Mouse (Mus musculus): ENCODE results near the gene Gm37240. TPM values are rescaled to one million over a fixed set of nuclear protein-coding genes. Genes with fewer than 3 reads are reported as not detected.

Gm37240 gene
- total RNA-seq, 2 experiments from 2014 or later: 0.27 to 1.1 TPM

GRCm38 (mm10) chr3:85356373-85356772 is 530.9 kb downstream of the Gm37240 start:
- intact Hi-C loops (cut with DNase I): no loop called here
- no peak for DNase-seq (ENCODE audit: extremely low spot score in 1 of 2, low spot score in 2 of 2)
- Histone ChIP-seq H3K4me3 (no peak overlapping the region), H3K27ac (no peak overlapping the region)
- no peak for TF ChIP-seq CTCF (IDR thresholded peaks at IDR 0.05)

GRCm38 (mm10) chr3:85348021-85348420 is 539.3 kb downstream of the Gm37240 start:
- intact Hi-C loops (cut with DNase I): no loop called here
- no peak for DNase-seq (ENCODE audit: extremely low spot score in 1 of 2, low spot score in 2 of 2)
- Histone ChIP-seq H3K27ac (no peak overlapping the region), H3K4me3 (no peak overlapping the region)
- TF ChIP-seq CTCF (IDR thresholded peaks at IDR 0.05): no peak

GRCm38 (mm10) chr3:85341103-85341860 is 546.0 kb downstream of the Gm37240 start:
- intact Hi-C loops (cut with DNase I): loop anchor here (1.0 to 2.0 kb wide), 3 partner anchors 26 to 50 kb away; no protein-coding TSS in a partner anchor
- Histone ChIP-seq H3K4me3 (no peak overlapping the region), H3K27ac (peak overlapping the region; percentile 92)
- DNase-seq (ENCODE audit: extremely low spot score in 1 of 2, low spot score in 2 of 2): peak in 1 of 2 experiments; percentile 66
- TF ChIP-seq CTCF (IDR thresholded peaks at IDR 0.05): no peak

GRCm38 (mm10) chr3:85340491-85340890 is 546.8 kb downstream of the Gm37240 start:
- no peak for DNase-seq (ENCODE audit: extremely low spot score in 1 of 2, low spot score in 2 of 2)
- Histone ChIP-seq H3K4me3 (no peak overlapping the region), H3K27ac (peak overlapping the region; percentile 92)
- intact Hi-C loops (cut with DNase I): loop anchor here (2.0 kb wide), 1 partner anchor 26 kb away; no protein-coding TSS in a partner anchor
- TF ChIP-seq CTCF (IDR thresholded peaks at IDR 0.05): no peak; the same call in 1 of the 2 replicates

- intact Hi-C loops (cut with DNase I): loop anchor here (2.0 kb wide), 1 partner anchor 25 kb away; no protein-coding TSS in a partner anchor
- TF ChIP-seq CTCF (IDR thresholded peaks at IDR 0.05): no peak
- Histone ChIP-seq H3K4me3 (no peak overlapping the region), H3K27ac (peak overlapping the region; percentile 92)
- DNase-seq (ENCODE audit: extremely low spot score in 1 of 2, low spot score in 2 of 2): no peak
Measured at GRCm38 (mm10) chr3:85339926-85340325, 547.4 kb downstream of the Gm37240 start.

GRCm38 (mm10) chr3:85339269-85339820 is 548.0 kb downstream of the Gm37240 start:
- intact Hi-C loops (cut with DNase I): no loop called here
- peak overlapping the region; percentile 92 for H3K27ac ChIP-seq
- TF ChIP-seq CTCF (IDR thresholded peaks at IDR 0.05): no peak
- DNase-seq (ENCODE audit: extremely low spot score in 1 of 2, low spot score in 2 of 2): no peak
- no peak overlapping the region for H3K4me3 ChIP-seq

GRCm38 (mm10) chr3:85338755-85339095 is 548.6 kb downstream of the Gm37240 start:
- intact Hi-C loops (cut with DNase I): no loop called here
- H3K4me3 ChIP-seq: no peak overlapping the region
- H3K27ac ChIP-seq: peak overlapping the region; percentile 92
- DNase-seq (ENCODE audit: extremely low spot score in 1 of 2, low spot score in 2 of 2): no peak
- TF ChIP-seq CTCF (IDR thresholded peaks at IDR 0.05): no peak

- intact Hi-C loops (cut with DNase I): no loop called here
- no peak for DNase-seq (ENCODE audit: extremely low spot score in 1 of 2, low spot score in 2 of 2)
- peak overlapping the region; percentile 92 for H3K27ac ChIP-seq
- no peak overlapping the region for H3K4me3 ChIP-seq
- no peak for TF ChIP-seq CTCF (IDR thresholded peaks at IDR 0.05)
Measured at GRCm38 (mm10) chr3:85337881-85338754, 549.2 kb downstream of the Gm37240 start.

GRCm38 (mm10) chr3:85335517-85335916 is 551.8 kb downstream of the Gm37240 start:
- no peak overlapping the region for H3K4me3 ChIP-seq
- DNase-seq (ENCODE audit: extremely low spot score in 1 of 2, low spot score in 2 of 2): no peak
- intact Hi-C loops (cut with DNase I): no loop called here
- no peak for TF ChIP-seq CTCF (IDR thresholded peaks at IDR 0.05)
- H3K27ac ChIP-seq: no peak overlapping the region

GRCm38 (mm10) chr3:85332276-85332675 is 555.0 kb downstream of the Gm37240 start:
- H3K27ac ChIP-seq: no peak overlapping the region
- no peak for TF ChIP-seq CTCF (IDR thresholded peaks at IDR 0.05)
- intact Hi-C loops (cut with DNase I): no loop called here
- no peak overlapping the region for H3K4me3 ChIP-seq
- no peak for DNase-seq (ENCODE audit: extremely low spot score in 1 of 2, low spot score in 2 of 2)

GRCm38 (mm10) chr3:85318256-85318655 is 569.1 kb downstream of the Gm37240 start:
- no peak overlapping the region for H3K4me3 ChIP-seq
- intact Hi-C loops (cut with DNase I): loop anchor here (10.0 kb wide), 1 partner anchor 363 kb away; no protein-coding TSS in a partner anchor
- H3K27ac ChIP-seq: peak overlapping the region; percentile 74
- DNase-seq (ENCODE audit: extremely low spot score in 1 of 2, low spot score in 2 of 2): no peak
- TF ChIP-seq CTCF (IDR thresholded peaks at IDR 0.05): no peak

GRCm38 (mm10) chr3:85317306-85317705 is 570.0 kb downstream of the Gm37240 start:
- peak overlapping the region; percentile 74 for H3K27ac ChIP-seq
- intact Hi-C loops (cut with DNase I): loop anchor here (10.0 kb wide), 1 partner anchor 363 kb away; no protein-coding TSS in a partner anchor
- no peak overlapping the region for H3K4me3 ChIP-seq
- no peak for TF ChIP-seq CTCF (IDR thresholded peaks at IDR 0.05)
- DNase-seq (ENCODE audit: extremely low spot score in 1 of 2, low spot score in 2 of 2): no peak
